Mouse (Mus musculus) neural tube, embryonic 13.5 days (tissue): ENCODE results near the gene Prdm10. TPM values are rescaled to one million over a fixed set of nuclear protein-coding genes. Genes with fewer than 3 reads are reported as not detected.

Experiments used
- ATAC-seq: fragments of 200-750 bp; cut with Nextera tagmentation; 2 replicates; pipeline ENCODE4 v1.8.0; 2017; ENCODE audit warnings: low read depth, mild to moderate bottlenecking, moderate TSS enrichment, moderate library complexity
- H3K27ac ChIP-seq: fragments of 300-500 bp; sonication (generic); replicated peaks from 2 replicates; pipeline ENCODE4 v1.5.1; 2015; ENCODE audit warnings: moderate library complexity, mild to moderate bottlenecking, inconsistent platforms
- H3K27me3 ChIP-seq: fragments of 300-500 bp; sonication (generic); 2 replicates; pipeline ENCODE4 v1.6.1; 2015; ENCODE audit warnings: mild to moderate bottlenecking, inconsistent platforms
- H3K36me3 ChIP-seq: fragments of 300-500 bp; sonication (generic); 2 replicates; pipeline ENCODE4 v1.6.1; 2015; ENCODE audit warnings: mild to moderate bottlenecking, inconsistent platforms
- H3K4me1 ChIP-seq: fragments of 300-500 bp; sonication (generic); replicated peaks from 2 replicates; pipeline ENCODE4 v1.6.1; 2015; ENCODE audit warnings: inconsistent platforms
- H3K4me2 ChIP-seq: fragments of 300-500 bp; sonication (generic); 2 replicates; pipeline ENCODE4 v1.6.1; 2015; ENCODE audit warnings: inconsistent platforms, mild to moderate bottlenecking, moderate library complexity
- H3K4me3 ChIP-seq: fragments of 300-500 bp; sonication (generic); 2 replicates; pipeline ENCODE4 v1.5.1; 2015; ENCODE audit warnings: mild to moderate bottlenecking, inconsistent platforms
- H3K9ac ChIP-seq: fragments of 300-500 bp; sonication (generic); 2 replicates; pipeline ENCODE4 v1.6.1; 2015; ENCODE audit warnings: moderate library complexity, mild to moderate bottlenecking, inconsistent platforms
- H3K9me3 ChIP-seq: fragments of 300-500 bp; sonication (generic); 2 replicates; pipeline ENCODE4 v1.6.1; 2016; ENCODE audit warnings: inconsistent platforms
- WGBS: fragments of 180-500 bp; shearing (Covaris S2); methylation state at CpG from one replicate; pipeline ENCODE4 v1.1.7; 2015; 5-methylcytosine and 5-hydroxymethylcytosine counted together
- polyA plus RNA-seq: library from polyadenylated mRNA; unstranded; fragments of >200 nt; fragmentation: Nextera tagmentation; extraction: Ambion mirVana; gene quantifications from 2 replicates; pipeline ENCODE4 v1.2.1, GENCODE M21; 2015

Gene Prdm10
- polyA plus RNA-seq, 1 experiment from 2014 or later, result 6.1 TPM

- WGBS, result 85% methylated on average over 8 of the region's 8 CpGs
- H3K9me3 ChIP-seq, result no peaks in the 10 kb centered on the region
Observed at GRCm38 (mm10) chr9:31271221-31272015, 8.9 kb upstream of the Prdm10 start.

GRCm38 (mm10) chr9:31272160-31272559 lies 8.2 kb upstream of the Prdm10 start:
- no peaks in the 10 kb centered on the region for H3K9me3 ChIP-seq
- H3K27me3 ChIP-seq, result no peaks in the 10 kb centered on the region
- ATAC-seq, result no peak
- no peak overlapping the region for H3K27ac ChIP-seq
- H3K4me2 ChIP-seq, result no peak overlapping the region
- H3K9ac ChIP-seq, result no peak overlapping the region
- H3K4me3 ChIP-seq, result no peak overlapping the region
- H3K4me1 ChIP-seq, result peaks cover 4% of the 10 kb centered on the region; the same call in 1 of the 2 replicates
- H3K36me3 ChIP-seq, result no peaks in the 10 kb centered on the region
- WGBS, result 63% methylated on average over 4 of the region's 4 CpGs

More at GRCm38 (mm10) chr9:31271221-31272015, 8.9 kb upstream of the Prdm10 start:
- H3K4me1 ChIP-seq, result peaks cover 8% of the 10 kb centered on the region
- H3K4me2 ChIP-seq, result no peak overlapping the region
- no peak overlapping the region for H3K4me3 ChIP-seq
- ATAC-seq, result no peak
- no peaks in the 10 kb centered on the region for H3K27me3 ChIP-seq
- no peak overlapping the region for H3K27ac ChIP-seq
- H3K9ac ChIP-seq, result no peak overlapping the region
- no peaks in the 10 kb centered on the region for H3K36me3 ChIP-seq

GRCm38 (mm10) chr9:31278651-31279050 lies 1.7 kb upstream of the Prdm10 start:
- no peaks in the 10 kb centered on the region for H3K36me3 ChIP-seq
- WGBS, result 64% methylated on average over 7 of the region's 7 CpGs
- peak overlapping the region; percentile 100 for H3K27ac ChIP-seq
- peaks cover 34% of the 10 kb centered on the region for H3K4me1 ChIP-seq
- ATAC-seq, result no peak
- H3K9ac ChIP-seq, result no peak overlapping the region
- H3K4me2 ChIP-seq, result no peak overlapping the region
- H3K4me3 ChIP-seq, result no peak overlapping the region
- H3K9me3 ChIP-seq, result no peaks in the 10 kb centered on the region
- H3K27me3 ChIP-seq, result no peaks in the 10 kb centered on the region

GRCm38 (mm10) chr9:31279306-31279705 lies 1.0 kb upstream of the Prdm10 start:
- Histone ChIP-seq H3K9ac (peak overlapping the region; percentile 99), H3K36me3 (no peaks in the 10 kb centered on the region), H3K4me2 (peak overlapping the region; percentile 77), H3K27me3 (no peaks in the 10 kb centered on the region), H3K4me3 (peak overlapping the region; percentile 84), H3K27ac (peak overlapping the region; percentile 100), H3K9me3 (no peaks in the 10 kb centered on the region), H3K4me1 (peaks cover 30% of the 10 kb centered on the region)
- no peak for ATAC-seq
- 49% methylated on average over 2 of the region's 2 CpGs for WGBS

DNA sequence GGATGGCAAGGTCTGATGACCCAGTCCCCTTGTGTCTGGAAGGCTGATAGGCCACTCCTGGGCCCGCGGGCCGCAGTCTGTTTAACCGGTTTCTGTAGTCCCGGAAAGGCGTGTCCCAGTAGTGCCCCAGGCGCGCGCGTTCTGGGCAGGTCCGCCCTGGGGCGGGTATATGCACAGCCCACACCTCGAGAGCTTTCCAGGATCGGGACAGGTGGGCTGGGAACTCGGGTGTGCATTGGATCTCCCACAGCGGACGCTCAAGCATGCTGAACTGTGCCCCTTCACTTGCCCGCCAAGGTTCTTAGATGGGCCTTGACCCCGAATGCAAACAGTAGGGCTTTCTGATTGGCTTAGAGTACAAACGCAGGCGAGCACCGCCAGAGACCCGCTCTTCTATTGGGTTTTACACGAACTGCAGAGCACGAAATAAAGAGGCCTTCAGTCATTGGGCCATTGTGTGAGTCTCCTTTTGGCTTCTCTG lies 413 bp upstream of the Prdm10 start:
- WGBS, result under 1% methylated on average over 25 of the region's 25 CpGs

GRCm38 (mm10) chr9:31281011-31281662 lies 799 bp downstream of the Prdm10 start:
- Histone ChIP-seq H3K27me3 (no peaks in the 10 kb centered on the region), H3K4me1 (peaks cover 30% of the 10 kb centered on the region), H3K4me2 (peak overlapping the region; percentile 77), H3K9me3 (no peaks in the 10 kb centered on the region), H3K9ac (peak overlapping the region; percentile 99), H3K36me3 (no peaks in the 10 kb centered on the region), H3K4me3 (peak overlapping the region; percentile 84), H3K27ac (peak overlapping the region; percentile 100)
- WGBS, result under 1% methylated on average over 51 of the region's 63 CpGs
- ATAC-seq, result peak; percentile 69

More for the DNA sequence above, 413 bp upstream of the Prdm10 start:
- Histone ChIP-seq H3K27ac (peak overlapping the region; percentile 100), H3K9ac (peak overlapping the region; percentile 99), H3K4me2 (peak overlapping the region; percentile 77), H3K36me3 (no peaks in the 10 kb centered on the region), H3K4me1 (peaks cover 30% of the 10 kb centered on the region), H3K9me3 (no peaks in the 10 kb centered on the region), H3K27me3 (no peaks in the 10 kb centered on the region), H3K4me3 (peak overlapping the region; percentile 84)
- ATAC-seq, result no peak; the same call in 1 of the 2 replicates

DNA sequence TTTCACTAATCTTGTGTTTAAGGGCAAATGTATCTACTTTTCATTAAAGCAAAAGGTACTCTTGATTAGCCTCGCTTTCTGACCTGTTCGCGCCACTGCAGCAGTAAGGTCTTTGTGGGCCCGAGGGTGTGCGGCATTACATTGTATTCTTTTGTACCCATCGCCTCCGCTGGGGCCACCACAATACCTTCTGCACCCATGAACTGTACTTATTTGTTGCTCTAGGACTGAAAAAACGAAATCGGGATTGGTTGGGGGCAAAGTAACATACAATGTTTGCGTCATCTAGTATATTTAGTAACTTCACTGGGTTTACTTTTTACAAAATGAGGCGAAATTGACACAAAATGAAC lies 1.3 kb downstream of the Prdm10 start:
- H3K4me3 ChIP-seq, result peak overlapping the region; percentile 84
- peak overlapping the region; percentile 100 for H3K27ac ChIP-seq
- H3K27me3 ChIP-seq, result no peaks in the 10 kb centered on the region
- peak overlapping the region; percentile 77 for H3K4me2 ChIP-seq
- WGBS, result 3% methylated on average over 11 of the region's 11 CpGs
- H3K4me1 ChIP-seq, result peaks cover 30% of the 10 kb centered on the region
- no peaks in the 10 kb centered on the region for H3K36me3 ChIP-seq
- H3K9me3 ChIP-seq, result no peaks in the 10 kb centered on the region
- peak overlapping the region; percentile 99 for H3K9ac ChIP-seq
- ATAC-seq, result no peak

GRCm38 (mm10) chr9:31282536-31282935 lies 2.2 kb downstream of the Prdm10 start:
- H3K27ac ChIP-seq, result peak overlapping the region; percentile 100
- ATAC-seq, result no peak
- WGBS, result 24% methylated on average over 4 of the region's 4 CpGs
- H3K4me1 ChIP-seq, result peaks cover 30% of the 10 kb centered on the region
- no peaks in the 10 kb centered on the region for H3K9me3 ChIP-seq
- H3K27me3 ChIP-seq, result no peaks in the 10 kb centered on the region
- H3K4me2 ChIP-seq, result peak overlapping the region; percentile 77
- peak overlapping the region; percentile 60 for H3K9ac ChIP-seq
- no peaks in the 10 kb centered on the region for H3K36me3 ChIP-seq
- peak overlapping the region; percentile 84 for H3K4me3 ChIP-seq

DNA sequence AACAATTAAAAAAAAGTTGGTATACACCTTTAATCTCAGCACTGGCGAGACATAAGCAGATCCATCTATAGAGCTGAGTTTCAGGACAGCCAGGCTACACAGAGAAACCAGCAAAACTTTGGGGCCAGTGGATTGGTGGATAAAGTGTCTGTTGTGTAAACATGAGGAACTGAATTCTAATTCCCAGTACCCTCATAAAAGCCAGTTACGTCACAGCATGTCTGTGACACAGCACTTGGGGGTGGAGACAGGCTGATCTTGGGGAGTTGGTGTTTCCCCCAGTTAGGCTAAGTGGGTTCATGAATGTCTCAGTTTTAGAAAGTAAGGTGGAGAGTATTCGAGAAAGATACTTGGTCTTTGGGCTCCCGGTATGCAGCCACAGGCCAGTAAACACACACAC lies 2.7 kb downstream of the Prdm10 start:
- H3K27ac ChIP-seq, result peak overlapping the region; percentile 100; the same call in 1 of the 2 replicates
- H3K9ac ChIP-seq, result no peak overlapping the region
- 74% methylated on average over 4 of the region's 4 CpGs for WGBS
- peaks cover 30% of the 10 kb centered on the region for H3K4me1 ChIP-seq
- no peaks in the 10 kb centered on the region for H3K9me3 ChIP-seq
- H3K4me3 ChIP-seq, result no peak overlapping the region
- no peak for ATAC-seq
- H3K36me3 ChIP-seq, result no peaks in the 10 kb centered on the region
- peak overlapping the region; percentile 77; the same call in 1 of the 2 replicates for H3K4me2 ChIP-seq
- H3K27me3 ChIP-seq, result no peaks in the 10 kb centered on the region

GRCm38 (mm10) chr9:31283911-31284310 lies 3.6 kb downstream of the Prdm10 start:
- Histone ChIP-seq H3K27me3 (no peaks in the 10 kb centered on the region), H3K4me3 (no peak overlapping the region), H3K27ac (no peak overlapping the region), H3K9ac (no peak overlapping the region), H3K9me3 (no peaks in the 10 kb centered on the region), H3K4me2 (no peak overlapping the region), H3K4me1 (peaks cover 25% of the 10 kb centered on the region), H3K36me3 (no peaks in the 10 kb centered on the region)
- no peak for ATAC-seq
- WGBS, result 87% methylated on average over 3 of the region's 3 CpGs

- Histone ChIP-seq H3K27me3 (no peaks in the 10 kb centered on the region), H3K4me3 (no peak overlapping the region), H3K36me3 (no peaks in the 10 kb centered on the region), H3K4me1 (peaks cover 8% of the 10 kb centered on the region), H3K4me2 (no peak overlapping the region), H3K27ac (peak overlapping the region; percentile 68), H3K9ac (no peak overlapping the region), H3K9me3 (no peaks in the 10 kb centered on the region)
- 71% methylated on average over 14 of the region's 14 CpGs for WGBS
- ATAC-seq, result 0 out of 2 replicates have a peak, but pooled peaks have one; percentile 32
Observed at GRCm38 (mm10) chr9:31290201-31290862, 10.0 kb downstream of the Prdm10 start.

GRCm38 (mm10) chr9:31291978-31292377 lies 11.6 kb downstream of the Prdm10 start:
- H3K9ac ChIP-seq, result no peak overlapping the region
- H3K4me2 ChIP-seq, result no peak overlapping the region
- no peaks in the 10 kb centered on the region for H3K36me3 ChIP-seq
- H3K27me3 ChIP-seq, result no peaks in the 10 kb centered on the region
- H3K9me3 ChIP-seq, result no peaks in the 10 kb centered on the region
- H3K4me3 ChIP-seq, result no peak overlapping the region
- WGBS, result 83% methylated on average over 4 of the region's 4 CpGs
- no peak for ATAC-seq
- H3K27ac ChIP-seq, result no peak overlapping the region
- peaks cover 8% of the 10 kb centered on the region for H3K4me1 ChIP-seq
